Mouse (Mus musculus) heart, adult 18-20 months (tissue): ENCODE results near the gene Pkhd1. TPM values are rescaled to one million over a fixed set of nuclear protein-coding genes. Genes with fewer than 3 reads are reported as not detected.
A peak's percentile ranks its signal among the peaks of the same experiment; 100 is the strongest.
"Not testable (repeated sequence)": the region's sequence is repeated elsewhere in the genome, so short reads cannot be mapped to it uniquely, and the experiment has no call there.

Experiments used
- DNase-seq, 2 experiments: peaks; one replicate each; pipeline ENCODE4 v3.0.0; 2021 to 2022; ENCODE audit warnings: mixed read lengths in 1 of 2
- total RNA-seq, 2 experiments: library from RNA; stranded (reverse); gene quantifications; 2 replicates each; pipeline ENCODE4 v1.2.3; 2021

Gene Pkhd1
- total RNA-seq, 2 experiments from 2014 or later: not detected

DNA sequence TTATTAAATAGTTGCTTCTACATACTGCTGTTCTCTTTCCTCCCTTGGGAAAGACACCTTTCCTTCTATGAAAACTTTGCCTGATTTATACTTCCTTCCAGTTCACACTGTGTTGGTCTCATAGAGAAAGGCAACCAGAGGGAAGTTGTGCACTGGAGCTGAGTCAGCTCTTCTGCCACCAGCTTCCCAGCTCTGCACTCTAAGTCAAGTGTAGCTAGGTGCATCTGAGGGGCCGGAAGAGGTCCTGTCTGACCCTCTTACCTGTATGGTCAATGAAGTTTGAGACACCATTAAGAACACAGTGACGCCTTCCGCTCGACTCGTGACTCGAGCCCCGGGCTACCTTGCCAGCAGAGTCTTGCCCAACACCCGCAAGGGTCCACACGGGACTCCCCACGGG lies 131.8 kb downstream of the Pkhd1 start:
- no peak for DNase-seq

GRCm38 (mm10) chr1:20481843-20482242 lies 136.0 kb downstream of the Pkhd1 start:
- DNase-seq: no peak

DNA sequence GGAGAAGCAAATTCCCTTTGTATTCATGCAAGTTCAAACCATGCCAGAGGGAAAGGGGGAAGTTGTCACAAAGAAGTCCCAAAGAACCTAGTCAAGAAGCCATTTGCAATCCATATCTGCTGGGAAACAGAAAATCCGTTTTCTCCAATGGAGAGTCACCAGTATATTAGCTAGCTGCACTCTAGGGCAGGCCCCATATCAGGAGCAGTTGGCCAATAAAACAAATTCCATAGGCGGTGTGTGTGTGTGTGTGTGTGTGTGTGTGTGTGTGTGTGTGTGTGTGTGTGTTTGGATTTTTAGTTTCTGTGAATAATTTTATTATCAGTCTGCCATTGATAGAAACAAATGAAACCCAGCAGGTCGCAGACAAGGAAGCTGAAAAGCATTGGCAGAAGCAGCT lies 139.2 kb downstream of the Pkhd1 start:
- no peak for DNase-seq

DNA sequence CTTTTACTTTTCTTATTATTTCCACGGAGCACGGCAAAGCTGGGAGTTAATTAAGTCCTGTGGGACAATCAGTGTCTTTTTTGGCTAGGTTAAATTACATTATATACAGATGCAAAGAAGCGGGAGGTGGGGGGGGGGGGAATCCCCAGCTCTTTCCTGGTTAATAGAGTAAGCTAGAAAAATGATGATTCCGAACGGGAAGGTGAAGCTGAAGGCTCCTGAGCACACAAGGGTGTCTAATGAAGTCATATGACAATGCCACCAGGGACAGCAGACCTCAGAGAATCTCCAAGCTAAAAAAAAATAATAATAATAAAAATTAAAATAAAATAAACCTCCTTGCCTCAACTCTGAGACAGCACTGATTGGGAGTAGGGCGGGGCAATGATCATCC lies 139.6 kb downstream of the Pkhd1 start:
- DNase-seq: no peak

DNA sequence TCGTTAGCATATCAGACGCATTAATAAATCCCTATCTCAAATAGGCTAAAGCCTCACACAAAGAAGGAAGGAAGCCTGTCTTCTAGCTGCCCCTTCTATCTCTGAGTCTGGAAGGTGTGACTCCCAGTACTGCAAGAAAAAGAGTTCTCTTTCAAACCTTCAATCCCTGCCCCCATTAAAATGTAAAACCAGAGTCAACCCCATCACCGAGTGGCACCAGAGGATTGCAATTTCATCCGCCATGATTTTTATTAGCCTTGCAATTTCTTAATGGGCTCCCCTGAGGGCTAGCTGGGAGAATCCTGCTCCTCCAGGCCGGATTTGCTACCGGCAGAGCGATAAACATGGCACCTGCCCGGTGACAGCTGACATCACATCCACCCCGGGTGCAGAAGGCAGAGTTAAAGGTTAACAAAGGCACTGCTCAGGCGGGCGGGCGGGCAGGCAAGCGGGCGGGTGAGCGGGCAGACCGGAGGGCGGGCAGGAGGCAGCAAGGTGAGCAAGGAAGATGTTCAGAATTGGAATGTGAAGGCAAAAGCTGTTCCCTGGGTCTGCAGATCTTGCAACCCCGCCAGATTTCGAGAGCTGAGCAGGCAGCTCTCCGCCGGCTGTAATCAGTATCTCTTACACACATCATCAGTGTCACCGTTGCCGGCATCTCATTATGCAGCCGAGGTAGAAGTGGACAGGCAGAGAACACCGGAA lies 140.2 kb downstream of the Pkhd1 start:
- no peak for DNase-seq

DNA sequence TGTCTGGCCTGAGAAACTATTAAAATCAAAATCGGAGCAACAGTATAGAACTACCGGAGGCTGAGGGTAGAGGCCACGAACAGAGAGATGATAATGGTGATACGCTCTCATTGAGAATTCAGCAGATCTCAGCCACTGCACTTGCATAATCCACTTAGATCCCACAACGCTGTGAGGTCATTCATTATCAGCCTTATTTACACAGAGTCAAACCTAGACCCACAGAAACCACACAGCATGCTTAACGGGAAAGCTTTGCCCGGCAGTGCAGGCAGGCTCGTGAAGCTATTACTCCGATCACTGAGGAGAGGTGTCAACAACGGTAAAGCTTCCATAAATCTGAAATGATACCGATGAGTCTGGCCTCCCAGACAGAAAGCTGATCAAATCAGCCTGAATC lies 147.1 kb downstream of the Pkhd1 start:
- DNase-seq: no peak

DNA sequence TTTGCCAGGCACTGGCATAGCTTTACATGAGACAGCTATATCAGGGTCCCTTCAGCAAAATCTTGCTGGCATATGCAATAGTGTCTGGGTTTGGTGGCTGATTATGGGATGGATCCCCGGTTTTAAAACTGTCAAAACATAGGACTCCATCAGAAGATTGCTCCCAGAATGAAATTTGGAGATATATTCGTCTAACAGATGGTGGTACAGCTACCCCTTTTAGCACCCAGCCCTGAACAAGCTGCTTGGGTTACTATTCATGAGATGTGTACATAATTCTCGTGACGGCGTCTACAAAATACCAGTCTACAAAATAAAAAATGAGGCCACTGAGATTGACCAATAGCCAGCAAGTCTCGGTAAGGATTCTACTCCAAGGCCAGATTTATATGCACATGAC lies 147.5 kb downstream of the Pkhd1 start:
- DNase-seq: no peak

GRCm38 (mm10) chr1:20466481-20466880 lies 151.4 kb downstream of the Pkhd1 start:
- DNase-seq: no peak

DNA sequence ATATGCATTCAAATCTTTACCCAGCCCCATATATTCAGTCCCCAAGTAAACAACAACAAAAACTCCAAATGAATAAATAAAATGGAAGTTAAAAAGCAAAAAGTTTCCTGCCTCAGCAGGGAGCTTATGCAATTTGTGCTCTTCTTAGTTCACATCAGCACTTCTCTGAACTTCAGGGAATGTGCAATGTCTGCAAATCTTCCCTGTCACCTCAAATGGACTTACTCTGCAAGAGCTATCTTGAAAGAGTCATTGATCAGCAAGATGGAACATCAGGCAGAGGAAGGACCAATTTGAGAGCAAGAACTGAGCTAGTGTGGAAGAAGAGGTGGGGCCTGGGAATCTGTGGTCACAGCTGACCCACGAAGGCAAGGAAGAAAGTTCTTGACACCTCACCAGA lies 163.2 kb downstream of the Pkhd1 start:
- no peak for DNase-seq

GRCm38 (mm10) chr1:20450074-20450473 lies 167.8 kb downstream of the Pkhd1 start:
- DNase-seq: no peak

GRCm38 (mm10) chr1:20432026-20432425 lies 185.8 kb downstream of the Pkhd1 start:
- DNase-seq: not testable (repeated sequence)

- no peak for DNase-seq
Observed at GRCm38 (mm10) chr1:20429056-20429394, 188.8 kb downstream of the Pkhd1 start.

DNA sequence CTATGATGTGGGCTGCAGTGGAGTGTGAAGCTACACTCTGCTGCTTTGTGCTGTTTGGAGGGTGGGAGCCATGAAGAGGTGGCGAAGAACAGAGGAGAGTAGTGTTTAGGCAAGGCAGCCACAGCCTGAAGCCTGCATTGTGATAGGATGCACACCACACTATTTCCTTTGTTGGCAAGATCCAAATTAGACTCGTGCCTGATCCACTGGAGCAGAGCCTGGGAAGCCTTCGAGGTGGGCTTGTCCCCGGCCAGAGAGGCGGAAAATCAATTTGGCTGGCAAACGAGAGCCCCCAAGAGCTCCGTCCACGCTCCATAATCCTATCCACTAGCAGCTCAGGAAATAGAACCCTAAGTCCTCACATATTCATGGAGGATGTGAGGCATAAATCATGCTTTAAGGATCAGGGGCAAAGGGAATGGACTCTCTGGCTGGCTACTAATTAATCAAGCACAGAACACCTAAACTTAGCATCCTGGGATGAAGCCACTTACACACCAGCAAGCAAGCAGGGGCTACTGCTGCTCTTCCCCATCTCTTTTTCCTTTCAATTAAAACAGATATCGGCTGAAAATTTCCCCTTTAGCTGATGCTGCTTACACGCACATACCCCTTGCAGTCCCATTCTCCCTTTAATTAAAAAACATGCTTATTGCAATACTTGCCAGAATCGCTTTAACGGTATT lies 189.4 kb downstream of the Pkhd1 start:
- DNase-seq: no peak

GRCm38 (mm10) chr1:20409411-20409967 lies 208.4 kb downstream of the Pkhd1 start:
- no peak for DNase-seq

GRCm38 (mm10) chr1:20398319-20398718 lies 219.5 kb downstream of the Pkhd1 start:
- no peak for DNase-seq

DNA sequence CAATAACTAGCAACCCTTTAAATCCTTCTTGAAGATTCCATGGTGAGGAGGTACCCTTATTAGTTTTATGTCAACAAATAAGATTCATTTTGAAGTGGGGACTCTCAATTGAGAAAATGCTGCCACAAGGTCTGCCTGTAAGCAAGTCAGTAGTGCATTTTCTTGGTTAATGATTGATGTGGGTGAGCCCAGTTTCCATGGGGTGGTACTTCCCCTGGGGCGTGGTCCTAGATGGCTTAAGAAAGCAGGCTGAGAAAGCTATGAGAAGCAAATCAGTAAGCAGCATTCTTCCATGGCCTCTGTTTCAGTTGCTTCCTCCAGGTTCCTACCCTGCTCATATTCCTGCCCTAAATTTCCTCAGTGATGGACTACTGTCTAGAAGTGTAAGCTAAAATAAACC lies 253.4 kb downstream of the Pkhd1 start:
- no peak for DNase-seq

DNA sequence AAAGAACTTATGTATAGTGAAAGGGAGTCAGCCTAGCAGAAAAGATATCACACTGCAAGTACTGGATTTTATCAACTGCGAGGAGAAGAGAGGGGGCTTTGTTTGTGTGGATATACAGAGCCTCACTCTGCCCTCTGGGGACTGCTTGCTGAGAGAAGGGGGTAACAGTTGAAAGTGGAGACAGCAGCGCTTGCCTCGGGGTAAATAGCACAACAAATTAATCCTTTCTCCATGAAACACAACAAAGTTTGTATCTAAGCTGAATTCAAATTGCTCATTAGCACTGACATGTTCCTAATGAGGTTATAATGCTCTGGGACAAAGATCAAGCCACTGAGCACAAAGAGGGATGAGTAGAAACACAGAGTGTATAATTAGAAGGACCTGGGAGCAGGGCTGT lies 273.2 kb downstream of the Pkhd1 start:
- DNase-seq: no peak

DNA sequence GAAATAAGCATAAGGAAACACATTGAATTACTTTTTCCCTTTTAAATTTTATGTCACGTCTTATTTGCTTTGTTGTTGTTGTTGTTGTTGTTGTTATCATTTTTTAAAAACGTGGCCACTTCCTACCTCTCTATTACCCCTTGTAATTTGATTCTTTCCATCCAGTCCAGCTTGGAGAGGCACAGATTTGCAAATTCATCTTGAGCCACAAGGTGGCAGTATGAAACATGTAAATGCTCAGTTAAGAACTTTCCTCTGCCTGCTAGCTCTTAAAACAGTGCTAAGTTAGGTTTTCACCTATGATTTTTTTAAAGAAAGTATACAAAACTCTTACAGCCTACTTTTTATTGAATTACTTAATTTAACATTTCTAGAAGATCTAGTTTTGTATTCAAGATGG lies 306.4 kb downstream of the Pkhd1 start:
- DNase-seq: peak; percentile 7 to 52

DNA sequence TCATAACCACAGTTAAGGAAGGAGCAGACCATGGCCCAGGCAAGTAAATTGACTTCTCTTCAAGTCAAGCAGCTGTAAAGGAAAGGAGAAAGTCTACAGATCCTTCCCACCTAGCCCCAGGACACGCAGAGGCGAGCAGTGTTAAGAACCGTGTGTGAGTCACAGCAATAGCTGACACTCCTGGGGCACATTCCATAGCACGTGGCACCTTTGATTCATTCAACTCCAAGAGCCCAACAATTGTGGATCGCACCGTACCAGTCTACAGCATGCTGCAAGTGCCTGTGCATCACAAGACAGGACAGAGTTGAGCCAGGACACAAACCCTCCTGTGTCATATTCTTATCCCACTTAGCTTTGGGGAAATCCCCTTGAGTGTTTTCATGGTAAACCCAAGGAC lies 306.9 kb downstream of the Pkhd1 start:
- no peak for DNase-seq

DNA sequence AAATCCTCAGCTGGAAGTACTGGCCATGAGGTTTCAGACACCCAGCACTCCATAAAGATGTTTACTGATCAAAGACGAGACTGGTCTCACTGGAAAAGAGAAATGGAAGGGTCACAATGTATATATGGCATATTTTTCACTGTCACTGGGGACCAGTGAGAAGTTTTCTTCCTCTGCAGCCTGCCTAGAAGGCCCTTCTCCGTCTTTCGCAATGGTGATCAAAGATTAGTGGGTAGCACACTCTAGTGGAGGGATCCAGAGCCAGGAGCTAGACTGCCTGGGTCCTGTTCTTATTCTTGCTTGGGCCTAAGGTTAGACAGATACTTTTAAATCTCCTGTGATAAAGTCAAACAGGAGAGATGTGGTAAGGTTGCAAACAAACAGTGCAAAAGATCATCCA lies 311.7 kb downstream of the Pkhd1 start:
- DNase-seq: no peak

GRCm38 (mm10) chr1:20302943-20303578 lies 314.8 kb downstream of the Pkhd1 start:
- no peak for DNase-seq

- no peak for DNase-seq
Observed at GRCm38 (mm10) chr1:20302187-20302942, 315.5 kb downstream of the Pkhd1 start.

- DNase-seq: no peak
Observed at GRCm38 (mm10) chr1:20301631-20302030, 316.2 kb downstream of the Pkhd1 start.
